Mouse (Mus musculus): ENCODE measurements around the gene Tat.

GRCm38 (mm10) chr8:110004300-110004699 lies 14.1 kb downstream of the Tat start:
- TF ChIP-seq CTCF (conservative IDR thresholded peaks at IDR 0.05; ENCODE audit: insufficient read depth, insufficient read length, low read depth, low read length) (no peak), POLR2A (IDR thresholded peaks at IDR 0.05; ENCODE audit: low read depth, low read length) (no peak)

Measured in kidney, adult 2 months (tissue).